Mouse (Mus musculus) liver, embryonic 13.5 days (tissue): ENCODE data around the gene Hacd4. TPM values are rescaled to one million over a fixed set of nuclear protein-coding genes. Genes with fewer than 3 reads are reported as not detected.

ENCODE experiments used
- ATAC-seq: fragments of 200-750 bp; cut with Nextera tagmentation; 2 replicates; pipeline ENCODE4 v1.8.0; 2017; ENCODE audit warnings: low read depth, mild to moderate bottlenecking, moderate number of reproducible peaks, moderate library complexity
- DNase-seq: peaks from one replicate; pipeline ENCODE4 v3.0.0; 2022
- H3K27ac ChIP-seq: fragments of 300-500 bp; sonication (generic); 2 replicates; pipeline ENCODE4 v1.5.1; 2015; ENCODE audit warnings: moderate library complexity, mild to moderate bottlenecking, inconsistent platforms
- H3K27me3 ChIP-seq: fragments of 300-500 bp; sonication (generic); 2 replicates; pipeline ENCODE4 v1.6.1; 2015; ENCODE audit warnings: mild to moderate bottlenecking, inconsistent platforms
- H3K36me3 ChIP-seq: fragments of 300-500 bp; sonication (generic); 2 replicates; pipeline ENCODE4 v1.6.1; 2015; ENCODE audit warnings: mild to moderate bottlenecking, inconsistent platforms
- H3K4me1 ChIP-seq: fragments of 300-500 bp; sonication (generic); replicated peaks from 2 replicates; pipeline ENCODE4 v1.6.1; 2015; ENCODE audit warnings: inconsistent platforms
- H3K4me2 ChIP-seq: fragments of 300-500 bp; sonication (generic); 2 replicates; pipeline ENCODE4 v1.6.1; 2015; ENCODE audit warnings: inconsistent platforms, mild to moderate bottlenecking, moderate library complexity
- H3K4me3 ChIP-seq: fragments of 300-500 bp; sonication (generic); replicated peaks from 2 replicates; pipeline ENCODE4 v1.5.1; 2015; ENCODE audit warnings: mild to moderate bottlenecking, inconsistent platforms
- H3K9ac ChIP-seq: fragments of 300-500 bp; sonication (generic); 2 replicates; pipeline ENCODE4 v1.6.1; 2015; ENCODE audit warnings: mild to moderate bottlenecking, inconsistent platforms
- H3K9me3 ChIP-seq: fragments of 300-500 bp; sonication (generic); replicated peaks from 2 replicates; pipeline ENCODE4 v1.6.1; 2016; ENCODE audit warnings: inconsistent platforms
- WGBS: fragments of 180-500 bp; shearing (Covaris S2); methylation state at CpG from one replicate; pipeline ENCODE4 v1.1.7; 2015; ENCODE audit not compliant: insufficient replicate concordance; 5-methylcytosine and 5-hydroxymethylcytosine counted together
- polyA plus RNA-seq: library from polyadenylated mRNA; unstranded; fragments of >200 nt; fragmentation: Nextera tagmentation; extraction: Ambion mirVana; gene quantifications from 2 replicates; pipeline ENCODE4 v1.2.1, GENCODE M21; 2015

Gene Hacd4
- polyA plus RNA-seq, 1 experiment from 2014 or later: 5.6 TPM

DNA sequence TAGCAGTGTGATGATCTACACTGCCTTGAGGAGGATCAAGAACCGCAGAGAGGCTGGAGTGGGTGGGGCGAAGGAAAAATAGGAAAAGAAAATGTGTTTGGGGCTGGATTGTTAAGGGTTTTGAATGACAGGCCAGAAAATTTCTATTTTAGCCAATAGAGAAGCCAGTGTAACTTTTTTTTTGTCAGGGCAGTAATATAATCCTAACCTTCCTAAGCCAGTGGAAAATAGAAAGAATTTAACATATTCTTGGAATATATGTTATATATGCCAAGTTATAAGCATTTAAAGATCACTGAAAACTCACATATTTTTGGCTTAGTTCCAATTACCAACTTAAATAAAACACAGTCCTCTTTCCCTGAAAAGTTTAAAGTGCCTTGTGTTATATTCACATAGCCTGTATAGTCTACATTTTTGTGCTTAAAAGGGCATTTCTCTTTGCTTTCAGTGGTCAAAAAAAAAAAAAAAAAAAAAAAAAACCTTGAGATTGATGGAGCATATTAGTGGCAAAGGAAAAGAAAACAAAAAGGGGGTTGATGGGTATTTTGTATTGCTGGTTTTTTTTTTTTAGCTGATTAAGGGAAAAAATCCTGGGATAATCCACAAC lies 11.0 kb downstream of the Hacd4 start:
- H3K9me3 ChIP-seq: no peaks in the 10 kb centered on the region
- no peak overlapping the region for H3K4me2 ChIP-seq
- H3K27me3 ChIP-seq: no peaks in the 10 kb centered on the region
- 79% methylated on average over 2 of the region's 2 CpGs for WGBS
- H3K36me3 ChIP-seq: no peaks in the 10 kb centered on the region
- H3K4me3 ChIP-seq: no peak overlapping the region
- ATAC-seq: no peak
- no peak overlapping the region for H3K27ac ChIP-seq
- DNase-seq: no peak
- no peaks in the 10 kb centered on the region for H3K4me1 ChIP-seq
- H3K9ac ChIP-seq: no peak overlapping the region

DNA sequence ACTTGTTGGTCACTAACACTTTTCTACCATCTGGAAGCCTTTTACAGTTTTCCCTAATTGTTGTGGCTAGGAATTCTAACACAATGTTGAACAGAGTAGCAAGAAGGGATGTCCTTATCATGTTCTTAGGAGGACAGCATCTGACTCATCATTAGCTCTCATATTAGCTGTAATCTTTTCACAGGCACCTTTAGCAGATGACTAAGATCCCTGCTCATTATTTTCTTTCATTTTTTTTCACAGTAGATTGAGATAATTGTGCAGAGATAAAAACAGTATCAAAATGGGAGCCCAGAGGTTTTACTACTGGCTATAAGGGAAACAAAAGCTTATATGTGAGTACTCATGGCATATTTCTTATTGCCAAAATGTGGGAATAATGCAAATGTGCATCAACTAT lies 14.2 kb downstream of the Hacd4 start:
- Histone ChIP-seq H3K27me3 (no peaks in the 10 kb centered on the region), H3K4me2 (no peak overlapping the region), H3K4me3 (no peak overlapping the region), H3K9me3 (no peaks in the 10 kb centered on the region), H3K4me1 (no peaks in the 10 kb centered on the region), H3K27ac (no peak overlapping the region), H3K36me3 (no peaks in the 10 kb centered on the region), H3K9ac (no peak overlapping the region)
- no peak for DNase-seq
- ATAC-seq: no peak

DNA sequence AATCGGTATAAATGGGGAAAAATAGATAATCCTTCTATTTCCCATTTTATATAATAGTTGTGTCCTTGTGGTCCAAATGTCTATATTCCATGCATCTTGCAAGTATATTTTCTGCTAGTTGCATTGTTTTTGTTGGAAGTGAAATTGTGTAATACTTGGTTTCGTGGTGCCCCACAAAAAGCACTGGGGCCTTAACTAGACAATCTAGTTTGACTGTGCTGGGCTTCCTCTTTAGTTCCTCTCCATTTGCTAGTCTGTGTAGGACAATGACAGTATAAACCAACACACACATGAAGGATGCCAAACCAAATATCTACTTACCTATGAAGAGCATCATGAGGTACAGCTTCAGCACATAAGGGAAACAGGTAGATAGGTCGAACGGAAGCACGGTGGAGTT lies 19.4 kb downstream of the Hacd4 start:
- no peaks in the 10 kb centered on the region for H3K36me3 ChIP-seq
- H3K4me3 ChIP-seq: no peak overlapping the region
- H3K4me2 ChIP-seq: no peak overlapping the region
- 71% methylated on average over 5 of the region's 5 CpGs for WGBS
- DNase-seq: no peak
- ATAC-seq: no peak
- H3K27me3 ChIP-seq: no peaks in the 10 kb centered on the region
- H3K4me1 ChIP-seq: 0 out of 2 replicates have a peak, but pooled peaks cover 4% of the 10 kb centered on the region
- H3K27ac ChIP-seq: no peak overlapping the region
- H3K9me3 ChIP-seq: no peaks in the 10 kb centered on the region
- no peak overlapping the region for H3K9ac ChIP-seq

DNA sequence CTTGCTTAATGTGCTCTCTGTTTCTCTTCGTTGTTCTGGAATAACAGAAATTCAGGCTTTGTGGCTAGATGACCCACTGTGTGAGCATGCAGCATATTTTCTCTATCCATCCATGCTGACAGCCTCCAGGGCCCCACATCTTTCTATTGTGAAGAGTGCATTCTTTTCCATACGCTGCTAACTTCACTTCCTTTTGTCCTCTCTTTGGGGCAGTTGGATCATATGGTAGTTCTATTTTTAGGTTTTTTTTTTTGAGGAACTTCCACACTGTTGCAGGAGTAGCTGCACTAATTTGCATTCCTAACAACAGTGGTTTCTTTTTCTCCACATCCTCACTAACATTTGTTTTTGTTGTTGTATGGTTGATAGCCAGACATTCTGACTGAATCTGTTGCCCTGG lies 23.7 kb downstream of the Hacd4 start:
- Histone ChIP-seq H3K27ac (no peak overlapping the region), H3K36me3 (no peaks in the 10 kb centered on the region), H3K4me3 (no peak overlapping the region), H3K27me3 (no peaks in the 10 kb centered on the region), H3K4me2 (no peak overlapping the region), H3K9ac (no peak overlapping the region), H3K4me1 (0 out of 2 replicates have a peak, but pooled peaks cover 4% of the 10 kb centered on the region), H3K9me3 (no peaks in the 10 kb centered on the region)
- 30% methylated on average over 2 of the region's 2 CpGs for WGBS
- ATAC-seq: no peak
- no peak for DNase-seq

DNA sequence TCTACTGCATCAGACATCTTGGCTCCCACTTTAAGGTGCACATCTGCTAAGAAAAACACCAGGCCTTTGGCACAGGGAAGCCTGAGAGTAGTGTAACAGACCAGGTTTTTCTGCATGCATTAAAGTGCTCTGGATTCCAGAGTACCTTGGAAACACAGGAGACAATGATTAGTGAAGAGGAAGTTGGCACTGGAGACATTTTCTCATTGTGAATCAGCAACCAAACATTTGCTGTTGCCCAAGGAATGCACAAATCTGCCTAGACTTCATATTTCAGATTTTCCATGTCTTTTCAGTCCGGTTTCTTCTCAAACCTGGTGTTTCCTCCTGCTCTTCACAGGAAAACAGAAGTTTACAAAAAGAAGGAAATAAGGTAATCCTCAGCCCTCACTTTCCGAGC lies 26.4 kb downstream of the Hacd4 start:
- no peak overlapping the region for H3K9ac ChIP-seq
- no peak overlapping the region for H3K4me3 ChIP-seq
- no peak for DNase-seq
- no peak overlapping the region for H3K4me2 ChIP-seq
- H3K27ac ChIP-seq: no peak overlapping the region
- H3K27me3 ChIP-seq: no peaks in the 10 kb centered on the region
- 0 out of 2 replicates have a peak, but pooled peaks cover 4% of the 10 kb centered on the region for H3K4me1 ChIP-seq
- peaks cover 3% of the 10 kb centered on the region; the same call in 1 of the 2 replicates for H3K36me3 ChIP-seq
- no peaks in the 10 kb centered on the region for H3K9me3 ChIP-seq
- no peak for ATAC-seq
- WGBS: 62% methylated on average over 2 of the region's 2 CpGs

DNA sequence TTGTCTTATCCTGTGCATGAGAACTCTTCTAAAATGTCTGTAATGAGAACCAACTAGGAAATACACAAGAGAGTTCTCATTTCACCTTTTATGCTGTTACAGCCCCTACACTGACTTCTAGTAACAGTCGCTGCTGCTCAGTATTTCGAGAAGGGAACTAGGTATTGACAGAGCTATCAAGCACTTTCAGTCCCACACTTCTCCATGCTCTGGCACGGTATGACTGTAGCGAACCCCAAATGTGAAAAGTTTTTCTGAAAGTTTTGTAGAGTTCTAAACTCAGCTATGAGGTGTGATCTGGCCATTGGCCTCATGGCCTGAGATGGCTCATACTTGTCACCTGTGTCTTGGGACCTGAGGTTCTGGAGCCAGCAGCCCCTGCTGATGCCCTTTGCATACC lies 29.4 kb downstream of the Hacd4 start:
- no peaks in the 10 kb centered on the region for H3K27me3 ChIP-seq
- no peak overlapping the region for H3K9ac ChIP-seq
- peaks cover 6% of the 10 kb centered on the region; the same call in 1 of the 2 replicates for H3K36me3 ChIP-seq
- no peak overlapping the region for H3K4me3 ChIP-seq
- H3K4me1 ChIP-seq: no peaks in the 10 kb centered on the region
- no peak overlapping the region for H3K27ac ChIP-seq
- 90% methylated on average over 4 of the region's 4 CpGs for WGBS
- no peak for ATAC-seq
- H3K4me2 ChIP-seq: no peak overlapping the region
- H3K9me3 ChIP-seq: no peaks in the 10 kb centered on the region
- DNase-seq: no peak

DNA sequence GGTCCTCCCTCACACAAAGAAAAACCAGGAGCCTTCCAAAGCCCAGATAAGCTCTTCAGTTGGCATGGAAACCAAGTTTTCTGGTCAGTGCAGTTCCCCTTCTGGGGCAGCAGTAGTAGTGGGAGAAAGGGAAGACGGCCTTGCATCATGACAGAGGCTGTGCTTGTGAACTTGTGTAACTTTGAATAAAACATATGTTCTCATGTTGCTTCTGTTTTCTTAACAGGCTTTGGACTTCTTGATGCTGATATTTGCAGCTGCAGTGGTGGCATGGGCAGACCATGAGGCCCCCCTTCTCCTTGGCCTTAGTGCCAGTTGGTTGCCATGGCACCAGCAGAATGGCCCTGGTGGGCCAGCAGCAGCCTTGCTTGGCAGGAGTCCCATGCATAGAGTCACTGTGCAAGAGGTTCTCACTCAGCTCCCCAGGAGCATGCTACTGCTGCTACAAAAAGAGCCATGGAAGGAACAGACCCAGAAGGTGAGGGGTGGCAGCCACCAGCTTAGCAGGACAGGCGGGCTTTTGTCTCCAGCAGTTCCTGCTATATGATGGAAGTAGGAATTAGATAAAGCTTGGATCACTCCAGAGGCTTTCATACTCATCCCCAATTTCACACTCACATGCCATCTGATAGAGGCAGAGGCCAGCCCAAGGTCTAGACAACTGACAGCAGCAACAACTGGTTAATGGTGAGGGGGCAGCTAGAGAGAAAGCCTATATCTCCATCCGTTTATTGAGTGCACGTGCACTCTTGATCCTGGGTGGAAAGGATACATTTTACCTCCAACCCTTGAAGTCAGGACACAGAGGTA lies 31.6 kb downstream of the Hacd4 start:
- H3K4me3 ChIP-seq: no peak overlapping the region
- no peak overlapping the region for H3K9ac ChIP-seq
- H3K4me2 ChIP-seq: no peak overlapping the region
- WGBS: 69% methylated on average over 4 of the region's 4 CpGs
- no peaks in the 10 kb centered on the region for H3K27me3 ChIP-seq
- no peak overlapping the region for H3K27ac ChIP-seq
- peaks cover 6% of the 10 kb centered on the region; the same call in 1 of the 2 replicates for H3K36me3 ChIP-seq
- ATAC-seq (no peak), DNase-seq (no peak)
- no peaks in the 10 kb centered on the region for H3K9me3 ChIP-seq
- no peaks in the 10 kb centered on the region for H3K4me1 ChIP-seq

DNA sequence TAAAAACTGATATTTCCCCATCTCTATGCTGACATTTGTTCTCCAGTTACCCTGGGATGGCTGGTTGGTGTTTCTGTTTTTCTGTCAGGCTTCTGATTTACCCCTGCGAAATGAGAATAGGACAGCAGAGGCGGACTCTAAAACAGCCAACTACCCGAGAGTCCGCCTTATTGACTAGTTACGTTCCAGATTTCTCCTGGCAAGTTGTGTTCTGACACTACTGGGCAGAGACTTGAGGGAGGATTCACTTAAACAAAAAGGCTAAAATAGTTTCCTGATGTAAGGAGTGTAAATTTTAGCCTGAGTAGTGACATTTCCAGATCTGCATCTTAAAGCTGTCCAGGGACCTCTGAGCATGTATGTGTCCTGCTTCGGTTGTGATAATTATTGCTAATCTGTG lies 35.8 kb downstream of the Hacd4 start:
- WGBS: 78% methylated on average over 6 of the region's 6 CpGs
- Histone ChIP-seq H3K4me3 (no peak overlapping the region), H3K9me3 (no peaks in the 10 kb centered on the region), H3K27ac (no peak overlapping the region), H3K36me3 (peaks cover 6% of the 10 kb centered on the region; the same call in 1 of the 2 replicates), H3K27me3 (no peaks in the 10 kb centered on the region), H3K9ac (no peak overlapping the region), H3K4me1 (no peaks in the 10 kb centered on the region), H3K4me2 (no peak overlapping the region)
- no peak for ATAC-seq
- no peak for DNase-seq

DNA sequence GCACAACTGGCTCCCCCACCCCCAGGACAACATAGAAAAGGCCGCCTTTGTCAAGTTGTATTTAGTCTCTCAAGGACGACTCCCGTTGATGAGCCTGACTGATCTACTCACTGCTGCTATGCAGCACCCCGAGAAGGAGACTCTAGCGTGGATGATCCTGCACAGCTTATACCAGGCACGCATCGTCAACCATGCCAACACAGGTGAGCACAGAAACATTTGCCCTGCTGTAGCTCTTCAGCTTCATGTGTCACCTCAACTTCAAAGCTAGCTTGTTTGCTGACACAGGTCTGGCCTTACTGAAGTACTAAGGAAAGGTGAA lies 37.8 kb downstream of the Hacd4 start:
- Histone ChIP-seq H3K36me3 (no peaks in the 10 kb centered on the region), H3K9me3 (no peaks in the 10 kb centered on the region), H3K9ac (no peak overlapping the region), H3K27ac (no peak overlapping the region), H3K4me2 (no peak overlapping the region), H3K27me3 (no peaks in the 10 kb centered on the region), H3K4me3 (no peak overlapping the region), H3K4me1 (no peaks in the 10 kb centered on the region)
- WGBS: 84% methylated on average over 7 of the region's 7 CpGs
- ATAC-seq (no peak), DNase-seq (no peak)

DNA sequence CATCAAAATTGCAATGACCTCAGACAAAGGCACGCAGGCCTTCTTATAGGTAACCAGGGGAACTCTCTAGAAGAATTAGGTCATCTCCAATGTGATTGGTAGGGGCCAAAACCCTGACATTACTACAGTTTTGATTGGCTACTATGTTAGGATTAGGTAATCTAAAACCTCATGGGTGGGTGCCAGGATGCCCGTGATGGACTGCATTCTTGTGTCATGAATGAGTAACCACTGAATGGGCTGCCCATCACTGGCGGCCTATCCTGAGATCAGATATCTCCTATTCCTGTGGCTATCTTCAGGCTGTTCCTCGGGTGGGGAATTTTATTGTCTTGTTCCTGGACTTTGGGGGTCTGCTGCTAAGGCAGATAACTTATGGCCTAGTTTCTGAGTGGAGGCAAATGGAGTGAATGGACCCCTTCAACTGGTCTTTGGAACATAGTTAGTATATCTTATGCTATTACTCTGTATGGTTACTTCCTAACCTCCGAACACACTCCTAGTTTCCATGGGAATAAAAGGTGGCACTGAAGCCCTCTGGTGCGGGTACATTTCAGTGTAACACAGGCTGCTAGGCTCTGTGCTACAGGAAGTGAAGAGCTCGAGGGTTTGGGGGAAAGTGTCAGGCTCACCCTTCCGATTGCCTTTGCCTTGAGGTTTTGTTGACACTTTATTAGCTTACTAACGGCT lies 38.3 kb downstream of the Hacd4 start:
- Histone ChIP-seq H3K4me1 (no peaks in the 10 kb centered on the region), H3K4me2 (no peak overlapping the region), H3K9me3 (no peaks in the 10 kb centered on the region), H3K9ac (no peak overlapping the region), H3K4me3 (no peak overlapping the region), H3K36me3 (no peaks in the 10 kb centered on the region), H3K27ac (no peak overlapping the region), H3K27me3 (no peaks in the 10 kb centered on the region)
- ATAC-seq: no peak
- DNase-seq: no peak
- WGBS: 64% methylated on average over 9 of the region's 9 CpGs

DNA sequence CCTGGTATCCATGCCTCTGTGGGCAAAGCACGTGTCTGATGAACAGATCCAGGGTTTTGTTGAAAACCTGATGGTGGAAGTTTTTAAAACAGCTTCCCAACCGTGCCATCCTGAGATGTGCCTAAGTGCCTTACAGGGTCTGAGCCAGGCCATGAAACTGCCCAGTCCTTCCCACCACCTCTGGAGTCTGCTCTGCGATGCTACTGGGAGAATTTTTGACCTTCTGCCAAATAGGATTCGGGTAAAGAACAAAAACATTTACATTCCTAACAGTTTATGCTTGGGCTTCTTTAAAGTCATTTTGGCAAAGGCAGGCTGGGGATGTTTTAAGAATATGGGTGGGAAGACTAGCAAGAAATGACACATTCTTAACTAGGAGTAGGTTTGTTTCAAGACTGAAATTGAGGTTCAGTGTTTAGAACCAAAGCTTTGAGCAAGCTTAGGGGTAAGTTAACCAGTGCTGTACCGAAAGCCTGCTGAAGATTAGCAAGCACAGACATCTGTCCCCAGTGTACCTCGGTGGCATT lies 41.7 kb downstream of the Hacd4 start:
- DNase-seq: no peak
- 63% methylated on average over 6 of the region's 6 CpGs for WGBS
- ATAC-seq: no peak
- H3K4me2 ChIP-seq: no peak overlapping the region
- H3K9me3 ChIP-seq: no peaks in the 10 kb centered on the region
- peaks cover 5% of the 10 kb centered on the region; the same call in 1 of the 2 replicates for H3K36me3 ChIP-seq
- H3K9ac ChIP-seq: no peak overlapping the region
- H3K27ac ChIP-seq: no peak overlapping the region
- H3K27me3 ChIP-seq: no peaks in the 10 kb centered on the region
- no peak overlapping the region for H3K4me3 ChIP-seq
- no peaks in the 10 kb centered on the region for H3K4me1 ChIP-seq
